Mouse (Mus musculus): Measurements from ENCODE around the gene Setd5. TPM values are rescaled to one million over a fixed set of nuclear protein-coding genes. Genes with fewer than 3 reads are reported as not detected.

Setd5 gene
- polyA plus RNA-seq, 1 experiment from 2014 or later, result 90.7 TPM

- ATAC-seq (ENCODE audit: insufficient number of reproducible peaks, low FRiP score, low TSS enrichment, low read depth), result no peak
- Histone ChIP-seq H3K4me2 (ENCODE audit: low read depth, severe bottlenecking) (no peak overlapping the region), H3K9me3 (ENCODE audit: control insufficient read depth, low read length) (no peaks in the 10 kb centered on the region), H3K36me3 (ENCODE audit: control insufficient read depth, insufficient read depth, low read length) (peaks cover 17% of the 10 kb centered on the region; the same call in 1 of the 2 replicates), H3K4me3 (ENCODE audit: low read depth, low read length) (no peak overlapping the region), H3K27ac (replicated peaks; ENCODE audit: low read depth, low read length) (no peak overlapping the region), H3K4me1 (ENCODE audit: control insufficient read depth, insufficient read depth, low read length) (no peaks in the 10 kb centered on the region), H3K27me3 (ENCODE audit: control insufficient read depth, insufficient read depth, low read length) (no peaks in the 10 kb centered on the region), H3K9ac (ENCODE audit: low read length) (no peak overlapping the region)
- no peak for DNase-seq (ENCODE audit: low spot score)
- 94% methylated on average over 10 of the region's 10 CpGs for WGBS
Observed at GRCm38 (mm10) chr6:113120806-113121205, 43.6 kb downstream of the Setd5 start.

GRCm38 (mm10) chr6:113133360-113133759 lies 56.2 kb downstream of the Setd5 start:
- Histone ChIP-seq H3K9me3 (ENCODE audit: control insufficient read depth, low read length) (no peaks in the 10 kb centered on the region), H3K4me1 (ENCODE audit: control insufficient read depth, insufficient read depth, low read length) (no peaks in the 10 kb centered on the region), H3K9ac (ENCODE audit: low read length) (no peak overlapping the region), H3K36me3 (ENCODE audit: control insufficient read depth, insufficient read depth, low read length) (peaks cover 11% of the 10 kb centered on the region), H3K27me3 (ENCODE audit: control insufficient read depth, insufficient read depth, low read length) (no peaks in the 10 kb centered on the region), H3K4me2 (ENCODE audit: low read depth, severe bottlenecking) (no peak overlapping the region), H3K4me3 (ENCODE audit: low read depth, low read length) (no peak overlapping the region), H3K27ac (replicated peaks; ENCODE audit: low read depth, low read length) (no peak overlapping the region)
- no peak for DNase-seq (ENCODE audit: low spot score)
- WGBS, result 84% methylated on average over 2 of the region's 2 CpGs
- no peak for ATAC-seq (ENCODE audit: insufficient number of reproducible peaks, low FRiP score, low TSS enrichment, low read depth)

GRCm38 (mm10) chr6:113141389-113142094 lies 64.4 kb downstream of the Setd5 start:
- no peaks in the 10 kb centered on the region for H3K4me1 ChIP-seq (ENCODE audit: control insufficient read depth, insufficient read depth, low read length)
- peaks cover 20% of the 10 kb centered on the region; the same call in 1 of the 2 replicates for H3K36me3 ChIP-seq (ENCODE audit: control insufficient read depth, insufficient read depth, low read length)
- no peak overlapping the region for H3K4me2 ChIP-seq (ENCODE audit: low read depth, severe bottlenecking)
- no peak overlapping the region for H3K4me3 ChIP-seq (ENCODE audit: low read depth, low read length)
- H3K9ac ChIP-seq (ENCODE audit: low read length), result no peak overlapping the region
- no peak for DNase-seq (ENCODE audit: low spot score)
- no peak for ATAC-seq (ENCODE audit: insufficient number of reproducible peaks, low FRiP score, low TSS enrichment, low read depth)
- H3K27ac ChIP-seq (replicated peaks; ENCODE audit: low read depth, low read length), result no peak overlapping the region
- WGBS, result 96% methylated on average over 1 of the region's 1 CpGs
- no peaks in the 10 kb centered on the region for H3K9me3 ChIP-seq (ENCODE audit: control insufficient read depth, low read length)
- no peaks in the 10 kb centered on the region for H3K27me3 ChIP-seq (ENCODE audit: control insufficient read depth, insufficient read depth, low read length)

- Histone ChIP-seq H3K9ac (ENCODE audit: low read length) (no peak overlapping the region), H3K4me3 (ENCODE audit: low read depth, low read length) (no peak overlapping the region), H3K27ac (replicated peaks; ENCODE audit: low read depth, low read length) (no peak overlapping the region), H3K36me3 (ENCODE audit: control insufficient read depth, insufficient read depth, low read length) (peaks cover 16% of the 10 kb centered on the region; the same call in 1 of the 2 replicates), H3K9me3 (ENCODE audit: control insufficient read depth, low read length) (no peaks in the 10 kb centered on the region), H3K4me2 (ENCODE audit: low read depth, severe bottlenecking) (no peak overlapping the region), H3K27me3 (ENCODE audit: control insufficient read depth, insufficient read depth, low read length) (no peaks in the 10 kb centered on the region), H3K4me1 (ENCODE audit: control insufficient read depth, insufficient read depth, low read length) (no peaks in the 10 kb centered on the region)
- ATAC-seq (ENCODE audit: insufficient number of reproducible peaks, low FRiP score, low TSS enrichment, low read depth), result no peak
- 98% methylated on average over 1 of the region's 1 CpGs for WGBS
- no peak for DNase-seq (ENCODE audit: low spot score)
Observed at GRCm38 (mm10) chr6:113144764-113145163, 67.6 kb downstream of the Setd5 start.

GRCm38 (mm10) chr6:113145249-113145648 lies 68.1 kb downstream of the Setd5 start:
- 94% methylated on average over 4 of the region's 4 CpGs for WGBS
- Histone ChIP-seq H3K36me3 (ENCODE audit: control insufficient read depth, insufficient read depth, low read length) (peaks cover 15% of the 10 kb centered on the region; the same call in 1 of the 2 replicates), H3K27ac (replicated peaks; ENCODE audit: low read depth, low read length) (no peak overlapping the region), H3K27me3 (ENCODE audit: control insufficient read depth, insufficient read depth, low read length) (no peaks in the 10 kb centered on the region), H3K4me3 (ENCODE audit: low read depth, low read length) (no peak overlapping the region), H3K4me1 (ENCODE audit: control insufficient read depth, insufficient read depth, low read length) (no peaks in the 10 kb centered on the region), H3K9me3 (ENCODE audit: control insufficient read depth, low read length) (no peaks in the 10 kb centered on the region), H3K9ac (ENCODE audit: low read length) (no peak overlapping the region), H3K4me2 (ENCODE audit: low read depth, severe bottlenecking) (no peak overlapping the region)
- no peak for DNase-seq (ENCODE audit: low spot score)
- no peak for ATAC-seq (ENCODE audit: insufficient number of reproducible peaks, low FRiP score, low TSS enrichment, low read depth)

GRCm38 (mm10) chr6:113154071-113154470 lies 76.9 kb downstream of the Setd5 start:
- DNase-seq (ENCODE audit: low spot score) (no peak), ATAC-seq (ENCODE audit: insufficient number of reproducible peaks, low FRiP score, low TSS enrichment, low read depth) (no peak)
- no peaks in the 10 kb centered on the region for H3K9me3 ChIP-seq (ENCODE audit: control insufficient read depth, low read length)
- H3K9ac ChIP-seq (ENCODE audit: low read length), result no peak overlapping the region
- H3K36me3 ChIP-seq (ENCODE audit: control insufficient read depth, insufficient read depth, low read length), result peaks cover 21% of the 10 kb centered on the region; the same call in 1 of the 2 replicates
- H3K27ac ChIP-seq (replicated peaks; ENCODE audit: low read depth, low read length), result no peak overlapping the region
- no peak overlapping the region for H3K4me2 ChIP-seq (ENCODE audit: low read depth, severe bottlenecking)
- H3K4me3 ChIP-seq (ENCODE audit: low read depth, low read length), result no peak overlapping the region
- WGBS, result 96% methylated on average over 8 of the region's 8 CpGs
- no peaks in the 10 kb centered on the region for H3K27me3 ChIP-seq (ENCODE audit: control insufficient read depth, insufficient read depth, low read length)
- no peaks in the 10 kb centered on the region for H3K4me1 ChIP-seq (ENCODE audit: control insufficient read depth, insufficient read depth, low read length)

GRCm38 (mm10) chr6:113154886-113155285 lies 77.7 kb downstream of the Setd5 start:
- H3K9me3 ChIP-seq (ENCODE audit: control insufficient read depth, low read length), result no peaks in the 10 kb centered on the region
- ATAC-seq (ENCODE audit: insufficient number of reproducible peaks, low FRiP score, low TSS enrichment, low read depth) (no peak), DNase-seq (ENCODE audit: low spot score) (no peak)
- H3K27ac ChIP-seq (replicated peaks; ENCODE audit: low read depth, low read length), result no peak overlapping the region
- 86% methylated on average over 6 of the region's 6 CpGs for WGBS
- no peaks in the 10 kb centered on the region for H3K27me3 ChIP-seq (ENCODE audit: control insufficient read depth, insufficient read depth, low read length)
- H3K4me3 ChIP-seq (ENCODE audit: low read depth, low read length), result no peak overlapping the region
- no peak overlapping the region for H3K4me2 ChIP-seq (ENCODE audit: low read depth, severe bottlenecking)
- no peak overlapping the region for H3K9ac ChIP-seq (ENCODE audit: low read length)
- peaks cover 21% of the 10 kb centered on the region; the same call in 1 of the 2 replicates for H3K36me3 ChIP-seq (ENCODE audit: control insufficient read depth, insufficient read depth, low read length)
- no peaks in the 10 kb centered on the region for H3K4me1 ChIP-seq (ENCODE audit: control insufficient read depth, insufficient read depth, low read length)

- Histone ChIP-seq H3K36me3 (ENCODE audit: control insufficient read depth, insufficient read depth, low read length) (peaks cover 14% of the 10 kb centered on the region; the same call in 1 of the 2 replicates), H3K27ac (replicated peaks; ENCODE audit: low read depth, low read length) (no peak overlapping the region), H3K9ac (ENCODE audit: low read length) (no peak overlapping the region), H3K4me3 (ENCODE audit: low read depth, low read length) (no peak overlapping the region), H3K27me3 (ENCODE audit: control insufficient read depth, insufficient read depth, low read length) (no peaks in the 10 kb centered on the region), H3K9me3 (ENCODE audit: control insufficient read depth, low read length) (no peaks in the 10 kb centered on the region), H3K4me2 (ENCODE audit: low read depth, severe bottlenecking) (no peak overlapping the region), H3K4me1 (ENCODE audit: control insufficient read depth, insufficient read depth, low read length) (no peaks in the 10 kb centered on the region)
- ATAC-seq (ENCODE audit: insufficient number of reproducible peaks, low FRiP score, low TSS enrichment, low read depth) (no peak), DNase-seq (ENCODE audit: low spot score) (no peak)
- WGBS, result 88% methylated on average over 4 of the region's 4 CpGs
Observed at GRCm38 (mm10) chr6:113156064-113156463, 78.9 kb downstream of the Setd5 start.
